Mouse (Mus musculus): ENCODE data around the gene Qars.

Gene Qars

GRCm38 (mm10) chr9:108564131-108564530 is 56.6 kb downstream of the Qars start:
- peaks cover 77% of the 10 kb centered on the region for H3K4me1 ChIP-seq (replicated peaks; ENCODE audit: low read depth, low read length)
- no peak for TF ChIP-seq NANOG (IDR thresholded peaks at IDR 0.05; ENCODE audit: borderline replicate concordance, low read length)
- no peak for TF ChIP-seq CTCF (conservative IDR thresholded peaks at IDR 0.05; ENCODE audit: low read length)
- TF ChIP-seq POU5F1 (IDR thresholded peaks at IDR 0.05; ENCODE audit: borderline replicate concordance, low read length) = no peak
- 0 out of 2 replicates have a peak overlapping the region, but pooled peaks have one; percentile 29 for H3K4me3 ChIP-seq (replicated peaks; ENCODE audit: low read length)
- no peaks in the 10 kb centered on the region for H3K27me3 ChIP-seq (ENCODE audit: insufficient read depth, low read length)
- H3K36me3 ChIP-seq (ENCODE audit: insufficient read depth, low read length) = peaks cover 58% of the 10 kb centered on the region
- no peaks in the 10 kb centered on the region for H3K9me3 ChIP-seq (ENCODE audit: low read length)

Data from E14TG2a.4 (cell line).